Mouse (Mus musculus) heart, embryonic 13.5 days (tissue): ENCODE measurements around the gene Ptprs. TPM values are rescaled to one million over a fixed set of nuclear protein-coding genes. Genes with fewer than 3 reads are reported as not detected.
A peak's percentile ranks its signal among the peaks of the same experiment; 100 is the strongest.
"Not testable (repeated sequence)": the region's sequence is repeated elsewhere in the genome, so short reads cannot be mapped to it uniquely, and the experiment has no call there.

Source experiments
- ATAC-seq: fragments of 200-750 bp; cut with Nextera tagmentation; 2 replicates; pipeline ENCODE4 v1.8.0; 2017; ENCODE audit warnings: moderate TSS enrichment; ENCODE audit not compliant: insufficient number of reproducible peaks, low FRiP score, low TSS enrichment; ENCODE audit errors: extremely low read depth
- H3K27ac ChIP-seq: fragments of 300-500 bp; sonication (generic); replicated peaks from 2 replicates; pipeline ENCODE4 v1.5.1; 2015; ENCODE audit warnings: moderate library complexity, mild to moderate bottlenecking, inconsistent platforms
- H3K27me3 ChIP-seq: fragments of 300-500 bp; sonication (generic); replicated peaks from 2 replicates; pipeline ENCODE4 v1.6.1; 2015; ENCODE audit warnings: mild to moderate bottlenecking, inconsistent platforms
- H3K36me3 ChIP-seq: fragments of 300-500 bp; sonication (generic); 2 replicates; pipeline ENCODE4 v1.6.1; 2015; ENCODE audit warnings: mild to moderate bottlenecking, inconsistent platforms
- H3K4me1 ChIP-seq: fragments of 300-500 bp; sonication (generic); 2 replicates; pipeline ENCODE4 v1.6.1; 2015; ENCODE audit warnings: inconsistent platforms
- H3K4me2 ChIP-seq: fragments of 300-500 bp; sonication (generic); 2 replicates; pipeline ENCODE4 v1.6.1; 2015; ENCODE audit warnings: inconsistent platforms, mild to moderate bottlenecking, moderate library complexity
- H3K4me3 ChIP-seq: fragments of 300-500 bp; sonication (generic); 2 replicates; pipeline ENCODE4 v1.5.1; 2015; ENCODE audit warnings: moderate library complexity, mild to moderate bottlenecking, inconsistent platforms
- H3K9ac ChIP-seq: fragments of 300-500 bp; sonication (generic); 2 replicates; pipeline ENCODE4 v1.6.1; 2015; ENCODE audit warnings: inconsistent platforms, mild to moderate bottlenecking, moderate library complexity
- H3K9me3 ChIP-seq: fragments of 300-500 bp; sonication (generic); 2 replicates; pipeline ENCODE4 v1.6.1; 2016; ENCODE audit warnings: inconsistent platforms
- WGBS: fragments of 180-500 bp; shearing (Covaris S2); methylation state at CpG from one replicate; pipeline ENCODE4 v1.1.7; 2015; ENCODE audit warnings: mixed read lengths; 5-methylcytosine and 5-hydroxymethylcytosine counted together
- polyA plus RNA-seq: library from polyadenylated mRNA; unstranded; fragments of >200 nt; fragmentation: Nextera tagmentation; extraction: Ambion mirVana; gene quantifications from 2 replicates; pipeline ENCODE4 v1.2.1, GENCODE M21; 2015

Gene Ptprs
- polyA plus RNA-seq, 1 experiment from 2014 or later: 50.1 TPM

GRCm38 (mm10) chr17:56509707-56510472 lies 33.6 kb upstream of the Ptprs start:
- H3K36me3 ChIP-seq: no peaks in the 10 kb centered on the region
- H3K27me3 ChIP-seq: peaks cover 67% of the 10 kb centered on the region
- 0 out of 2 replicates have a peak, but pooled peaks cover 3% of the 10 kb centered on the region for H3K9me3 ChIP-seq
- WGBS: 6% methylated on average over 32 of the region's 37 CpGs
- peak overlapping the region; percentile 2; the same call in 1 of the 2 replicates for H3K4me3 ChIP-seq
- H3K9ac ChIP-seq: 0 out of 2 replicates have a peak overlapping the region, but pooled peaks have one; percentile 11
- H3K4me2 ChIP-seq: peak overlapping the region; percentile 9; the same call in 1 of the 2 replicates
- H3K27ac ChIP-seq: no peak overlapping the region
- H3K4me1 ChIP-seq: peaks cover 21% of the 10 kb centered on the region
- ATAC-seq: no peak

- Histone ChIP-seq H3K27me3 (peaks cover 59% of the 10 kb centered on the region), H3K9me3 (peaks cover 10% of the 10 kb centered on the region; the same call in 1 of the 2 replicates), H3K4me2 (0 out of 2 replicates have a peak overlapping the region, but pooled peaks have one; percentile 9), H3K4me3 (no peak overlapping the region), H3K4me1 (peaks cover 21% of the 10 kb centered on the region), H3K9ac (0 out of 2 replicates have a peak overlapping the region, but pooled peaks have one; percentile 11), H3K36me3 (no peaks in the 10 kb centered on the region), H3K27ac (no peak overlapping the region)
- no peak for ATAC-seq
- WGBS: 46% methylated on average over 10 of the region's 10 CpGs
Observed at GRCm38 (mm10) chr17:56509021-56509640, 32.8 kb upstream of the Ptprs start.

GRCm38 (mm10) chr17:56507161-56508068 lies 31.1 kb upstream of the Ptprs start:
- Histone ChIP-seq H3K4me3 (peak overlapping the region; percentile 75), H3K27me3 (peaks cover 43% of the 10 kb centered on the region), H3K9me3 (peaks cover 16% of the 10 kb centered on the region), H3K4me2 (peak overlapping the region; percentile 97), H3K36me3 (no peaks in the 10 kb centered on the region), H3K27ac (peak overlapping the region; percentile 91), H3K9ac (peak overlapping the region; percentile 93), H3K4me1 (peaks cover 21% of the 10 kb centered on the region)
- under 1% methylated on average over 42 of the region's 42 CpGs for WGBS
- ATAC-seq: peak; percentile 81

GRCm38 (mm10) chr17:56506417-56507065 lies 30.3 kb upstream of the Ptprs start:
- H3K9me3 ChIP-seq: peaks cover 13% of the 10 kb centered on the region
- H3K36me3 ChIP-seq: no peaks in the 10 kb centered on the region
- H3K27ac ChIP-seq: peak overlapping the region; percentile 91; the same call in 1 of the 2 replicates
- H3K4me1 ChIP-seq: peaks cover 20% of the 10 kb centered on the region
- H3K4me3 ChIP-seq: peak overlapping the region; percentile 75
- ATAC-seq: no peak
- H3K9ac ChIP-seq: peak overlapping the region; percentile 93
- 55% methylated on average over 15 of the region's 15 CpGs for WGBS
- peak overlapping the region; percentile 97 for H3K4me2 ChIP-seq
- H3K27me3 ChIP-seq: peaks cover 35% of the 10 kb centered on the region

- Histone ChIP-seq H3K9me3 (peaks cover 20% of the 10 kb centered on the region), H3K4me3 (no peak overlapping the region), H3K4me1 (peaks cover 11% of the 10 kb centered on the region), H3K27me3 (peaks cover 23% of the 10 kb centered on the region), H3K36me3 (no peaks in the 10 kb centered on the region), H3K9ac (no peak overlapping the region), H3K4me2 (no peak overlapping the region), H3K27ac (no peak overlapping the region)
- WGBS: 73% methylated on average over 10 of the region's 10 CpGs
- ATAC-seq: no peak
Observed at GRCm38 (mm10) chr17:56505401-56505800, 29.1 kb upstream of the Ptprs start.

GRCm38 (mm10) chr17:56502526-56502925 lies 26.2 kb upstream of the Ptprs start:
- H3K9ac ChIP-seq: no peak overlapping the region
- no peak overlapping the region for H3K4me2 ChIP-seq
- no peak overlapping the region for H3K27ac ChIP-seq
- no peaks in the 10 kb centered on the region; the same call in 1 of the 2 replicates for H3K27me3 ChIP-seq
- H3K36me3 ChIP-seq: no peaks in the 10 kb centered on the region
- WGBS: 32% methylated on average over 9 of the region's 9 CpGs
- ATAC-seq: no peak
- no peak overlapping the region for H3K4me3 ChIP-seq
- H3K4me1 ChIP-seq: peaks cover 6% of the 10 kb centered on the region
- H3K9me3 ChIP-seq: peaks cover 30% of the 10 kb centered on the region

GRCm38 (mm10) chr17:56501635-56502400 lies 25.5 kb upstream of the Ptprs start:
- H3K4me3 ChIP-seq, H3K4me1 ChIP-seq, H3K27ac ChIP-seq, ATAC-seq, H3K27me3 ChIP-seq, H3K36me3 ChIP-seq, H3K4me2 ChIP-seq, H3K9ac ChIP-seq: not testable (repeated sequence)
- 37% methylated on average over 2 of the region's 2 CpGs for whole genome bisulfite sequencing
- peaks cover 37% of the 10 kb centered on the region for H3K9me3 ChIP-seq

GRCm38 (mm10) chr17:56499229-56499628 lies 22.9 kb upstream of the Ptprs start:
- Histone ChIP-seq H3K9me3 (peaks cover 56% of the 10 kb centered on the region), H3K9ac (no peak overlapping the region), H3K4me1 (no peaks in the 10 kb centered on the region), H3K27ac (no peak overlapping the region), H3K4me2 (no peak overlapping the region), H3K27me3 (no peaks in the 10 kb centered on the region; the same call in 1 of the 2 replicates), H3K4me3 (no peak overlapping the region), H3K36me3 (no peaks in the 10 kb centered on the region)
- no peak for ATAC-seq
- WGBS: 64% methylated on average over 5 of the region's 5 CpGs

- Histone ChIP-seq H3K27ac (no peak overlapping the region), H3K9ac (no peak overlapping the region), H3K36me3 (no peaks in the 10 kb centered on the region), H3K27me3 (no peaks in the 10 kb centered on the region), H3K4me3 (no peak overlapping the region), H3K4me1 (no peaks in the 10 kb centered on the region), H3K4me2 (no peak overlapping the region), H3K9me3 (peaks cover 76% of the 10 kb centered on the region)
- no peak for ATAC-seq
- WGBS: 45% methylated on average over 2 of the region's 2 CpGs
Observed at GRCm38 (mm10) chr17:56494480-56494879, 18.2 kb upstream of the Ptprs start.

GRCm38 (mm10) chr17:56493841-56494240 lies 17.6 kb upstream of the Ptprs start:
- H3K4me1 ChIP-seq: no peaks in the 10 kb centered on the region
- H3K27ac ChIP-seq: no peak overlapping the region
- H3K27me3 ChIP-seq: peaks cover 1% of the 10 kb centered on the region; the same call in 1 of the 2 replicates
- no peak overlapping the region for H3K4me3 ChIP-seq
- ATAC-seq: no peak
- 77% methylated on average over 2 of the region's 2 CpGs for WGBS
- H3K9ac ChIP-seq: no peak overlapping the region
- H3K9me3 ChIP-seq: peaks cover 76% of the 10 kb centered on the region
- H3K4me2 ChIP-seq: no peak overlapping the region
- no peaks in the 10 kb centered on the region for H3K36me3 ChIP-seq
